Mouse (Mus musculus) liver, embryonic 14.5 days (tissue): ENCODE results near the gene Gclm.

Source experiments
- CTCF ChIP-seq: IDR thresholded peaks from 2 replicates; pipeline ENCODE4 v1.5.1; 2016; ENCODE audit warnings: antibody characterized with exemption, low read depth, control low read depth
- EP300 ChIP-seq: IDR thresholded peaks from 2 replicates; pipeline ENCODE4 v1.6.1; 2016; ENCODE audit warnings: antibody characterized with exemption, low read depth

DNA sequence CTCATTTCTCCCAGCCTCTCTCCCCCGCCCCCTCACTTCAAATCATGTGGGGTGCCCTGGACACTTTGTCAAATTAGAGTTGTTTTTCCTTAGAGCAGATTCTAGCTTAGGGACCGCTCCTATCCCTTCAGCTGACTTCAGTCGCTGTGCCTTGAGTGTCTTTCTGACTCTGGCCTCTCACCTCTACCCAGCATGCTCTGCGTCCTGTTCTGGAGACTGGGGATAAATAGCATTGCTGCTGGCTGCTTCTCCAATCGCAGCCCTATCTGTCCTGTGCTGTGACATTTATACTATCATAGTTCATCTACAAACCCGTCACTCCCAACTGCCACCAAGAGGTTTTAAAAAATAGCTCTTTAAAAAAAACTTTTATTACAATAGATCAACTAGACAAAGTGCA, 2.5 kb upstream of the Gclm start:
- TF ChIP-seq CTCF (no peak; the same call in 1 of the 2 replicates), EP300 (peak; percentile 38; the same call in 1 of the 2 replicates)
